Mouse (Mus musculus) CH12.LX (cell line): ENCODE data around the gene Pomp. TPM values are rescaled to one million over a fixed set of nuclear protein-coding genes. Genes with fewer than 3 reads are reported as not detected.

ENCODE experiments used
- DNase-seq: peaks from one replicate; pipeline ENCODE4 v3.0.0-alpha.2; 2013; ENCODE audit errors: extremely low read depth
- H3K27ac ChIP-seq: 2 replicates; pipeline ENCODE4 v1.5.1; 2012; ENCODE audit warnings: low read depth, mild to moderate bottlenecking, control low read depth, moderate library complexity; ENCODE audit not compliant: insufficient read depth
- H3K27me3 ChIP-seq: replicated peaks from 2 replicates; pipeline ENCODE3; 2012; ENCODE audit warnings: inconsistent platforms
- H3K36me3 ChIP-seq, 2 experiments: replicated peaks in 1 of 2; 2 replicates each; pipeline versions ENCODE3 to v1.6.1; 2012; ENCODE audit warnings: inconsistent platforms in 1 of 2, low read length in 1 of 2, mild to moderate bottlenecking in 1 of 2, mixed read lengths in 1 of 2, moderate library complexity in 1 of 2; ENCODE audit not compliant: control insufficient read depth in 1 of 2, insufficient read depth in 1 of 2
- H3K4me1 ChIP-seq, 2 experiments: 2 replicates each; pipeline ENCODE4 v1.6.1; 2012; ENCODE audit warnings: inconsistent platforms in 1 of 2, moderate library complexity in 1 of 2; ENCODE audit not compliant: insufficient read depth in 2 of 2, control insufficient read depth in 1 of 2
- H3K4me2 ChIP-seq: 2 replicates; pipeline ENCODE4 v1.6.1; 2012; ENCODE audit warnings: low read depth, mild to moderate bottlenecking, control low read depth; ENCODE audit not compliant: poor library complexity, insufficient read depth, severe bottlenecking
- H3K4me3 ChIP-seq, 3 experiments: fragments of 150-350 bp in 1 of 3; sonication (generic) in 1 of 3; replicated peaks in 1 of 3; 2 replicates each; pipeline versions ENCODE3 to v1.5.1; 2011 to 2012; ENCODE audit warnings: low read depth in 2 of 3, low read length in 2 of 3, mild to moderate bottlenecking in 2 of 3, moderate library complexity in 2 of 3, control low read depth in 1 of 3, improper control_type of control experiment in 1 of 3, inconsistent platforms in 1 of 3, mixed read lengths in 1 of 3; ENCODE audit not compliant: poor library complexity in 1 of 3
- H3K79me2 ChIP-seq: replicated peaks from 2 replicates; pipeline ENCODE4 v1.6.1; 2012; ENCODE audit warnings: mild to moderate bottlenecking, moderate library complexity; ENCODE audit not compliant: control insufficient read depth, poor library complexity, insufficient read depth, severe bottlenecking; ENCODE audit errors: extremely low read depth
- H3K9ac ChIP-seq: 2 replicates; pipeline ENCODE4 v1.6.1; 2012; ENCODE audit warnings: low read depth, mild to moderate bottlenecking, control low read depth, moderate library complexity; ENCODE audit not compliant: insufficient read depth
- H3K9me3 ChIP-seq: replicated peaks from 2 replicates; pipeline ENCODE3; 2012; ENCODE audit warnings: low read length, inconsistent platforms, mixed read lengths
- CHD1 ChIP-seq: IDR thresholded peaks from 2 replicates; pipeline ENCODE4 v1.6.1; 2012; ENCODE audit warnings: low read depth, low read length, improper control_type of control experiment, inconsistent platforms
- CHD2 ChIP-seq: IDR thresholded peaks from 2 replicates; pipeline ENCODE4 v1.6.1; 2011; ENCODE audit warnings: low read length, improper control_type of control experiment
- CTCF ChIP-seq, 2 experiments: IDR thresholded peaks in 1 of 2; conservative IDR thresholded peaks in 1 of 2; 2 replicates each; pipeline ENCODE4 v1.5.1; 2011 to 2012; ENCODE audit warnings: low read depth in 2 of 2, low read length in 2 of 2, improper control_type of control experiment in 1 of 2, inconsistent platforms in 1 of 2, mild to moderate bottlenecking in 1 of 2, moderate library complexity in 1 of 2
- E2F4 ChIP-seq: IDR thresholded peaks from 2 replicates; pipeline ENCODE4 v1.6.1; 2011; ENCODE audit warnings: low read depth, low read length, improper control_type of control experiment; ENCODE audit not compliant: insufficient replicate concordance
- ELF1 ChIP-seq: IDR thresholded peaks from 2 replicates; pipeline ENCODE4 v1.6.1; 2014; ENCODE audit warnings: low read depth, mild to moderate bottlenecking, inconsistent platforms, low read length, improper control_type of control experiment
- EP300 ChIP-seq: IDR thresholded peaks from 2 replicates; pipeline ENCODE4 v1.6.1; 2011; ENCODE audit warnings: low read length, improper control_type of control experiment
- ETS1 ChIP-seq: conservative IDR thresholded peaks from 2 replicates; pipeline ENCODE4 v1.6.1; 2012; ENCODE audit warnings: low read depth, mild to moderate bottlenecking, inconsistent platforms, low read length, improper control_type of control experiment, moderate library complexity
- GABPA ChIP-seq: IDR thresholded peaks from 2 replicates; pipeline ENCODE4 v1.6.1; 2012; ENCODE audit warnings: low read depth, low read length, improper control_type of control experiment, inconsistent platforms; ENCODE audit not compliant: insufficient replicate concordance
- HCFC1 ChIP-seq: IDR thresholded peaks from 2 replicates; pipeline ENCODE4 v1.6.1; 2012; ENCODE audit warnings: low read depth, mild to moderate bottlenecking, inconsistent platforms, low read length, improper control_type of control experiment
- IRF4 ChIP-seq: IDR thresholded peaks from 2 replicates; pipeline ENCODE4 v1.6.1; 2014; ENCODE audit warnings: low read depth, mild to moderate bottlenecking, inconsistent platforms, low read length, improper control_type of control experiment
- JUN ChIP-seq: IDR thresholded peaks from 2 replicates; pipeline ENCODE4 v1.6.1; 2011; ENCODE audit warnings: low read depth, mild to moderate bottlenecking, low read length, improper control_type of control experiment, moderate library complexity; ENCODE audit not compliant: insufficient read depth
- KAT2A ChIP-seq: IDR thresholded peaks from 2 replicates; pipeline ENCODE4 v1.6.1; 2012; ENCODE audit warnings: low read length, improper control_type of control experiment, inconsistent platforms; ENCODE audit not compliant: insufficient replicate concordance
- MAFK ChIP-seq: IDR thresholded peaks from 2 replicates; pipeline ENCODE4 v1.6.1; 2011; ENCODE audit warnings: low read length, improper control_type of control experiment; ENCODE audit not compliant: insufficient replicate concordance
- MAX ChIP-seq: IDR thresholded peaks from 2 replicates; pipeline ENCODE4 v1.6.1; 2011; ENCODE audit warnings: low read length, improper control_type of control experiment
- MAZ ChIP-seq: IDR thresholded peaks from 2 replicates; pipeline ENCODE4 v1.6.1; 2012; ENCODE audit warnings: low read depth, mild to moderate bottlenecking, inconsistent platforms, low read length, improper control_type of control experiment, moderate library complexity
- MXI1 ChIP-seq: IDR thresholded peaks from 2 replicates; pipeline ENCODE4 v1.6.1; 2011; ENCODE audit warnings: mild to moderate bottlenecking, low read depth, low read length, improper control_type of control experiment
- MYC ChIP-seq: IDR thresholded peaks from 2 replicates; pipeline ENCODE4 v1.6.1; 2011; ENCODE audit warnings: low read depth, mild to moderate bottlenecking, improper control_type of control experiment, low read length
- NELFE ChIP-seq: IDR thresholded peaks from 2 replicates; pipeline ENCODE4 v1.6.1; 2011; ENCODE audit warnings: low read depth, low read length, improper control_type of control experiment
- NRF1 ChIP-seq: IDR thresholded peaks from 2 replicates; pipeline ENCODE4 v1.6.1; 2014; ENCODE audit warnings: low read depth, mild to moderate bottlenecking, inconsistent platforms, low read length, improper control_type of control experiment, moderate library complexity
- PAX5 ChIP-seq: IDR thresholded peaks from 2 replicates; pipeline ENCODE4 v1.6.1; 2012; ENCODE audit warnings: low read length, inconsistent platforms, mixed read lengths
- POLR2A ChIP-seq: IDR thresholded peaks from 2 replicates; pipeline ENCODE4 v1.6.1; 2011; ENCODE audit warnings: low read depth, mild to moderate bottlenecking, improper control_type of control experiment, low read length
- POLR2AphosphoS2 ChIP-seq: IDR thresholded peaks from 2 replicates; pipeline ENCODE4 v1.6.1; 2011; ENCODE audit warnings: low read depth, low read length, improper control_type of control experiment
- RAD21 ChIP-seq: IDR thresholded peaks from 2 replicates; pipeline ENCODE4 v1.6.1; 2011; ENCODE audit warnings: low read depth, mild to moderate bottlenecking, low read length, improper control_type of control experiment, moderate library complexity
- RCOR1 ChIP-seq: conservative IDR thresholded peaks from 2 replicates; pipeline ENCODE4 v1.6.1; 2012; ENCODE audit warnings: low read depth, mild to moderate bottlenecking, inconsistent platforms, low read length, improper control_type of control experiment
- SIN3A ChIP-seq: IDR thresholded peaks from 2 replicates; pipeline ENCODE4 v1.6.1; 2012; ENCODE audit warnings: low read length, improper control_type of control experiment, inconsistent platforms
- SMC3 ChIP-seq: IDR thresholded peaks from 2 replicates; pipeline ENCODE4 v1.6.1; 2011; ENCODE audit warnings: low read depth, low read length, improper control_type of control experiment
- TBP ChIP-seq: conservative IDR thresholded peaks from 2 replicates; pipeline ENCODE4 v1.6.1; 2011; ENCODE audit warnings: low read depth, low read length, improper control_type of control experiment
- TCF12 ChIP-seq: IDR thresholded peaks from 2 replicates; pipeline ENCODE4 v1.6.1; 2014; ENCODE audit warnings: low read depth, mild to moderate bottlenecking, inconsistent platforms, low read length, improper control_type of control experiment
- USF1 ChIP-seq: IDR thresholded peaks from 2 replicates; pipeline ENCODE4 v1.6.1; 2014; ENCODE audit warnings: low read depth, mild to moderate bottlenecking, inconsistent platforms, low read length, improper control_type of control experiment
- USF2 ChIP-seq: conservative IDR thresholded peaks from 2 replicates; pipeline ENCODE4 v1.6.1; 2011; ENCODE audit warnings: low read depth, low read length, improper control_type of control experiment
- ZC3H11A ChIP-seq: IDR thresholded peaks from 2 replicates; pipeline ENCODE4 v1.6.1; 2012; ENCODE audit warnings: low read depth, mild to moderate bottlenecking, inconsistent platforms, low read length, improper control_type of control experiment
- ZKSCAN1 ChIP-seq: IDR thresholded peaks from 2 replicates; pipeline ENCODE4 v1.6.1; 2012; ENCODE audit warnings: low read depth, inconsistent platforms, low read length, improper control_type of control experiment, borderline replicate concordance
- ZMIZ1 ChIP-seq: IDR thresholded peaks from 2 replicates; pipeline ENCODE4 v1.6.1; 2012; ENCODE audit warnings: low read depth, mild to moderate bottlenecking, inconsistent platforms, low read length, improper control_type of control experiment
- dilution Hi-C: fragments of 300-500 bp; cut with MboI; formaldehyde crosslinking; loops from 2 replicates; pipeline ENCODE4 v1.14.3; 2020; ENCODE audit warnings: low sequenced_read_pairs; ENCODE audit not compliant: extremely low pct_unique_long_range_greater_than_20kb, extremely low pct_ligation_motif_present
- in situ Hi-C: fragments of 300-500 bp; cut with MboI; formaldehyde crosslinking; loops from 3 replicates; pipeline ENCODE4 v1.14.3; 2019; ENCODE audit warnings: low sequenced_read_pairs, low pct_ligation_motif_present, low pct_unique_long_range_greater_than_20kb, mixed read lengths
- polyA plus RNA-seq: library from polyadenylated mRNA; unstranded; fragments of >175 nt; gene quantifications from 2 replicates; pipeline ENCODE4 v1.2.1, GENCODE M21; 2012; ENCODE audit warnings: low read depth; ENCODE audit not compliant: insufficient read length
- total RNA-seq, 2 experiments: library from RNA; depleted of rRNA; stranded (reverse); fragments of 300-350 nt in 1 of 2; fragments of >200 nt in 1 of 2; gene quantifications; 2 replicates each; pipeline ENCODE4 v1.2.3; 2012 to 2014

Gene Pomp
- total RNA-seq (2012; rRNA removed) (164 and 227 TPM in 2 replicates), total RNA-seq (2014; rRNA removed) (615 and 618 TPM in 2 replicates), polyA plus RNA-seq (238 and 303 TPM in 2 replicates)

- in situ Hi-C loops: no loop called here
- peaks cover 28 to 36% of the 10 kb centered on the region in 2 experiments for H3K36me3 ChIP-seq
Measured at GRCm38 (mm10) chr5:147860449-147861261, at the start of gene Pomp. Gene Pomp (plus strand): TSS chr5:147860461.

GRCm38 (mm10) chr5:147812255-147813040, 47.8 kb upstream of the Pomp start:
- H3K36me3 ChIP-seq: no peaks in the 10 kb centered on the region
- no peaks in the 10 kb centered on the region for H3K27me3 ChIP-seq
- H3K4me2 ChIP-seq: no peak overlapping the region
- no peaks in the 10 kb centered on the region for H3K4me1 ChIP-seq
- dilution Hi-C loops: no loop called here
- no peak overlapping the region for H3K4me3 ChIP-seq
- no peak overlapping the region for H3K9ac ChIP-seq
- in situ Hi-C loops: no loop called here
- no peaks in the 10 kb centered on the region for H3K79me2 ChIP-seq
- TF ChIP-seq JUN: no peak
- no peak for TF ChIP-seq RCOR1
- TF ChIP-seq NELFE: no peak
- TF ChIP-seq RAD21: no peak
- no peak for TF ChIP-seq PAX5
- no peak overlapping the region for H3K27ac ChIP-seq
- peaks cover 16% of the 10 kb centered on the region for H3K9me3 ChIP-seq
- DNase-seq: no peak

More at GRCm38 (mm10) chr5:147860449-147861261, at the start of gene Pomp:
- peak; percentile 89 for DNase-seq
- Histone ChIP-seq H3K4me1 (peaks cover 3 to 20% of the 10 kb centered on the region in 2 experiments; a peak in 3 of 4 replicates), H3K79me2 (peaks cover 38% of the 10 kb centered on the region), H3K27ac (peak within 1 kb of the TSS; percentile 71), H3K9ac (peak within 1 kb of the TSS; percentile 87), H3K4me3 (peak within 1 kb of the TSS; percentile 91 to 100 (median 98)), H3K4me2 (peak within 1 kb of the TSS; percentile 57), H3K27me3 (no peaks in the 10 kb centered on the region), H3K9me3 (no peaks in the 10 kb centered on the region)
- no peak for TF ChIP-seq GABPA
- TF ChIP-seq ZMIZ1: peak; percentile 64
- TF ChIP-seq JUN: no peak
- peak; percentile 89 for TF ChIP-seq NELFE
- TF ChIP-seq CHD2: no peak
- no peak for TF ChIP-seq USF1
- peak; percentile 88; the same call in 1 of the 2 replicates for TF ChIP-seq SIN3A
- no peak for TF ChIP-seq EP300
- peak; percentile 60; the same call in 1 of the 2 replicates for TF ChIP-seq TBP
- peak; percentile 66 for TF ChIP-seq MXI1
- TF ChIP-seq ETS1: no peak
- TF ChIP-seq KAT2A: peak; percentile 80; the same call in 1 of the 2 replicates
- TF ChIP-seq ELF1: peak; percentile 92
- no peak for TF ChIP-seq POLR2AphosphoS2
- TF ChIP-seq SMC3: no peak
- 0 out of 2 replicates have a peak, but pooled peaks have one; percentile 36 for TF ChIP-seq MYC
- TF ChIP-seq MAFK: no peak
- TF ChIP-seq PAX5: no peak
- peak; percentile 89 for TF ChIP-seq HCFC1
- no peak for TF ChIP-seq ZC3H11A
- TF ChIP-seq E2F4: no peak
- TF ChIP-seq MAX: peak; percentile 28; the same call in 1 of the 2 replicates
- no peak for TF ChIP-seq RAD21
- no peak for TF ChIP-seq NRF1
- no peak for TF ChIP-seq ZKSCAN1
- TF ChIP-seq IRF4: 0 out of 2 replicates have a peak, but pooled peaks have one; percentile 35
- no peak for TF ChIP-seq USF2
- TF ChIP-seq CHD1: no peak
- no peak for TF ChIP-seq CTCF (conservative IDR thresholded peaks at IDR 0.05 in 1 of 2, IDR thresholded peaks at IDR 0.05 in 1 of 2; ENCODE audit: low read depth in 2 of 2, low read length in 2 of 2)
- peak; percentile 95 for TF ChIP-seq POLR2A
- no peak for TF ChIP-seq MAZ
- peak; percentile 84; the same call in 1 of the 2 replicates for TF ChIP-seq TCF12
- dilution Hi-C loops: no loop called here
